Mouse (Mus musculus): Measurements from ENCODE around the gene Pfas.
"Not testable (repeated sequence)": the region's sequence is repeated elsewhere in the genome, so short reads cannot be mapped to it uniquely, and the experiment has no call there.

The Pfas gene

GRCm38 (mm10) chr11:68939451-68940304 is 68.6 kb downstream of the Pfas start:
- peak; percentile 83 to 84 for DNase-seq (ENCODE audit: low spot score in 2 of 2)

- not testable (repeated sequence) for DNase-seq (ENCODE audit: low spot score in 2 of 2)
Measured at GRCm38 (mm10) chr11:68936951-68937350, 71.3 kb downstream of the Pfas start.
